Mouse (Mus musculus) lung, adult 2 months (tissue): Measurements from ENCODE around the gene Olfr704.

Source experiments
- CTCF ChIP-seq: fragments of 200-500 bp; IDR thresholded peaks from 2 replicates; pipeline ENCODE4 v1.5.1; 2011; ENCODE audit warnings: mild to moderate bottlenecking, low read length, control low read depth; ENCODE audit not compliant: insufficient read depth
- POLR2A ChIP-seq: fragments of 200-500 bp; IDR thresholded peaks from 2 replicates; pipeline ENCODE4 v1.6.1; 2011; ENCODE audit warnings: low read depth, mild to moderate bottlenecking, control low read depth, low read length, borderline replicate concordance; ENCODE audit errors: extremely low read depth

DNA sequence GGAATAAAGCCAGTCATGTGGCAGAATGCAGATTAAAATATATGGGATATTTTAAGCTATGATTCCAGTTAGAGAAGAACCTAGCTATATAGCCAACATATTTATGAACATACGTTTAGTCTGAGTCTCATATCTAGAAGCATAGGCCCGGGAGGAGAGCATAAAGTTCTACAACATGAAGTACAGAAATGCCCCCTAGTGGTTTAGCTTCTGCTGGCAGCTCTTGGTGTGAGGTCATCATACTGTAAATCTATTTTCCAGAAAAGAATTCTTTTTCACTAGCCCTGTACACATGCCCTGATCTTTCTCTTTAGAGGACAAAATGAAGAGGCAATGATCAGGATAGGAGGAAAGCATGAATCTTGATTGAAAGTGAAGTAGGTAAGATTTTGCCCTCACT is 47.2 kb upstream of the Olfr704 start:
- TF ChIP-seq POLR2A (no peak), CTCF (no peak)
